Mouse (Mus musculus) heart, postnatal 0 days (tissue): ENCODE measurements at regions not wholly inside any gene's neighbourhood (a gene's known extent, or its start where the extent isn't known, plus 50 kb on each side); places are given as distances from the start of the nearest gene placed in this dataset.
A peak's percentile ranks its signal among the peaks of the same experiment; 100 is the strongest.

ENCODE experiments used
- ATAC-seq: fragments of 200-750 bp; cut with Nextera tagmentation; 2 replicates; pipeline ENCODE4 v1.8.0; 2017; ENCODE audit warnings: low read depth, moderate number of reproducible peaks, moderate library complexity; ENCODE audit not compliant: insufficient read depth
- DNase-seq: peaks from one replicate; pipeline ENCODE4 v3.0.0-alpha.2; 2016; ENCODE audit warnings: low spot score
- H3K27ac ChIP-seq: fragments of 300-500 bp; sonication (generic); 2 replicates; pipeline ENCODE4 v1.5.1; 2014; ENCODE audit warnings: low read depth, mild to moderate bottlenecking
- H3K27me3 ChIP-seq: fragments of 300-500 bp; sonication (generic); 2 replicates; pipeline ENCODE4 v1.6.1; 2014; ENCODE audit warnings: low read length, mixed read lengths; ENCODE audit not compliant: control insufficient read depth, insufficient read depth
- H3K36me3 ChIP-seq: fragments of 300-500 bp; sonication (generic); replicated peaks from 2 replicates; pipeline ENCODE4 v1.6.1; 2014; ENCODE audit warnings: low read length, mixed read lengths; ENCODE audit not compliant: control insufficient read depth, insufficient read depth
- H3K4me1 ChIP-seq: fragments of 300-500 bp; sonication (generic); 2 replicates; pipeline ENCODE4 v1.6.1; 2014; ENCODE audit warnings: antibody characterized with exemption; ENCODE audit not compliant: control insufficient read depth, insufficient read depth
- H3K4me2 ChIP-seq: fragments of 300-500 bp; sonication (generic); 2 replicates; pipeline ENCODE4 v1.6.1; 2014; ENCODE audit warnings: low read depth, mild to moderate bottlenecking, low read length, moderate library complexity
- H3K4me3 ChIP-seq: fragments of 300-500 bp; sonication (generic); 2 replicates; pipeline ENCODE4 v1.5.1; 2014; ENCODE audit warnings: low read depth, low read length
- H3K9ac ChIP-seq: fragments of 300-500 bp; sonication (generic); replicated peaks from 2 replicates; pipeline ENCODE4 v1.6.1; 2014; ENCODE audit warnings: low read depth, low read length, mixed read lengths
- H3K9me3 ChIP-seq: fragments of 300-500 bp; sonication (generic); replicated peaks from 2 replicates; pipeline ENCODE4 v1.6.1; 2016; ENCODE audit warnings: low read length; ENCODE audit not compliant: control insufficient read depth
- CTCF ChIP-seq: IDR thresholded peaks from 2 replicates; pipeline ENCODE4 v1.5.1; 2016; ENCODE audit warnings: antibody characterized with exemption, control low read depth, low read depth
- EP300 ChIP-seq: IDR thresholded peaks from 2 replicates; pipeline ENCODE4 v1.6.1; 2016; ENCODE audit warnings: antibody characterized with exemption, low read depth
- WGBS: fragments of 180-500 bp; shearing (Covaris S2); extraction: QIAGEN DNeasy Blood & Tissue Kit; methylation state at CpG from one replicate; pipeline ENCODE4 v1.1.7; 2014; 5-methylcytosine and 5-hydroxymethylcytosine counted together

DNA sequence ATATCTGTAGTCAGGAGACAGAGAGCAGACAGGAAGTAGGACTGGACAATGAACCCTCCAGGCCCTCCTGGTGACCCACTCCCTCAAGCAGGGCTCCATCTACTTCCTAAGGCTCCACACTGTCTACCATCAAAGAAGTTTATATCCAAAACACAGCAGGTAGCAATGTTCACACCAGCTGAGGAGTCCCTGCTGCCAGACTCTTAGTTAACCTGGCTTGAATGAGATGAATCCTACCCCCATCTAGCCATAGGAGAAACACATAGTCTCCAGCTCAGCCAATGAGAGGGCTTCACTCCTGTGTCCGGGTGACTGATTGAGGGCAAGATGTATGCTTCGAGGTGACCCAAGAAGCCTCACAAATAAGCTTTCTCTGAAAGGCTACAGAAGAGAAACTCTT, 629.4 kb downstream of the Insc start:
- no peak overlapping the region for H3K4me3 ChIP-seq
- H3K36me3 ChIP-seq, result no peaks in the 10 kb centered on the region
- ATAC-seq (no peak), DNase-seq (no peak)
- H3K27me3 ChIP-seq, result no peaks in the 10 kb centered on the region
- WGBS, result 74% methylated on average over 2 of the region's 2 CpGs
- no peaks in the 10 kb centered on the region for H3K9me3 ChIP-seq
- no peak overlapping the region for H3K9ac ChIP-seq
- no peak overlapping the region for H3K27ac ChIP-seq
- no peaks in the 10 kb centered on the region; the same call in 1 of the 2 replicates for H3K4me1 ChIP-seq
- no peak for TF ChIP-seq CTCF
- no peak for TF ChIP-seq EP300
- no peak overlapping the region for H3K4me2 ChIP-seq

DNA sequence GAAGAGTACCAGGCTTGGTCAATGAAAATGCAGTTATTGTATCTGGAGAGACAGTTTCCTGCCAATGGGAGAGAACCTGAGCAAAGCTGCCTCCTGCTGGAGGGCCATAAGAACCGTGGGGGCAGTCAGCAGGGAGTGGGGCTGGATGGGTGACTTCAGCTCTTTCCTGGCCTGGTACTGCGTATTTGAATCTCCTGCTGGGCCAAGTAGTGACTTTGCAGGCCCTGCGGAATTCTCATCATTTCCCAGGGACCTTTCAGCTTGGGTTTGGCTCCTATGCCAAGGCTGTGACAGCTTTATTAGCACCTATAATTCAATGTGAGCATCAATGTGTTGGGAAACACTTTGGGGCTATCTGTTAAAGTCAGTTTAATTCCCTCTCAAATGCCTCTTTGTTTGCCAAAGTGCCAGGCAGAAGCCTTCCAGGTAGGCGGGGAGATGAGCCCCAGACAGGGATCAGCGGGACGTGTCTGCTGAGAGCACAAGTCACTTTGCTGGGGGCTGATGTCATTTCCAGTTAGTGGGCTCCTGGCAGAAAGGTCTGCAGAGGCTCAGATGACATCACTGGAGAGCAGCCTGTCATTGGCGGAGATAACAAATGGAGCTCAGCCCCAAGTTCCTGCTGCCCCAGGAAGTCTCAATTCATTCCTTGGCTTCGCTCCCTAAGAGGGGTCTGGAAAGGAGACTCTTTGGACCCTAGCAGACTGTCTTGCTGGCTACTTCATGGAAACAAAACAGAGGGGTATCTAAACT, 630.5 kb downstream of the Insc start:
- Histone ChIP-seq H3K27ac (no peak overlapping the region), H3K36me3 (no peaks in the 10 kb centered on the region), H3K4me1 (no peaks in the 10 kb centered on the region; the same call in 1 of the 2 replicates), H3K4me2 (no peak overlapping the region), H3K27me3 (no peaks in the 10 kb centered on the region), H3K9me3 (no peaks in the 10 kb centered on the region), H3K9ac (no peak overlapping the region), H3K4me3 (no peak overlapping the region)
- ATAC-seq (peak; percentile 64; the same call in 1 of the 2 replicates), DNase-seq (peak; percentile 37)
- WGBS, result 35% methylated on average over 8 of the region's 8 CpGs
- TF ChIP-seq CTCF (peak; percentile 20; the same call in 1 of the 2 replicates), EP300 (no peak)

- H3K4me2 ChIP-seq, result no peak overlapping the region
- H3K4me3 ChIP-seq, result no peak overlapping the region
- H3K36me3 ChIP-seq, result no peaks in the 10 kb centered on the region
- no peak for TF ChIP-seq CTCF
- TF ChIP-seq EP300, result no peak
- ATAC-seq (no peak), DNase-seq (no peak)
- peaks cover 20% of the 10 kb centered on the region for H3K4me1 ChIP-seq
- WGBS, result 69% methylated on average over 4 of the region's 4 CpGs
- H3K9ac ChIP-seq, result no peak overlapping the region
- H3K27me3 ChIP-seq, result no peaks in the 10 kb centered on the region
- H3K27ac ChIP-seq, result no peak overlapping the region
- H3K9me3 ChIP-seq, result no peaks in the 10 kb centered on the region
Observed at GRCm38 (mm10) chr7:115376067-115376466, 632.6 kb downstream of the Insc start.

GRCm38 (mm10) chr7:115378836-115379235, 635.3 kb downstream of the Insc start:
- no peaks in the 10 kb centered on the region for H3K36me3 ChIP-seq
- no peak overlapping the region for H3K4me2 ChIP-seq
- WGBS, result 64% methylated on average over 3 of the region's 3 CpGs
- TF ChIP-seq EP300 (no peak), CTCF (no peak)
- no peak overlapping the region for H3K9ac ChIP-seq
- H3K27ac ChIP-seq, result no peak overlapping the region
- H3K27me3 ChIP-seq, result no peaks in the 10 kb centered on the region
- no peaks in the 10 kb centered on the region for H3K9me3 ChIP-seq
- no peak for ATAC-seq
- H3K4me1 ChIP-seq, result peaks cover 25% of the 10 kb centered on the region
- DNase-seq, result no peak
- no peak overlapping the region for H3K4me3 ChIP-seq

GRCm38 (mm10) chr7:115379600-115379999, 636.1 kb downstream of the Insc start:
- H3K9me3 ChIP-seq, result no peaks in the 10 kb centered on the region
- no peak overlapping the region for H3K4me3 ChIP-seq
- H3K27ac ChIP-seq, result no peak overlapping the region
- 17% methylated on average over 7 of the region's 7 CpGs for WGBS
- DNase-seq, result no peak
- H3K4me2 ChIP-seq, result no peak overlapping the region
- H3K36me3 ChIP-seq, result no peaks in the 10 kb centered on the region
- H3K4me1 ChIP-seq, result peaks cover 25% of the 10 kb centered on the region
- H3K9ac ChIP-seq, result no peak overlapping the region
- no peak for TF ChIP-seq CTCF
- no peak for TF ChIP-seq EP300
- ATAC-seq, result no peak
- H3K27me3 ChIP-seq, result no peaks in the 10 kb centered on the region

- ATAC-seq (no peak), DNase-seq (no peak)
- H3K27me3 ChIP-seq, result no peaks in the 10 kb centered on the region
- H3K27ac ChIP-seq, result no peak overlapping the region
- no peaks in the 10 kb centered on the region for H3K9me3 ChIP-seq
- H3K4me1 ChIP-seq, result peaks cover 25% of the 10 kb centered on the region
- TF ChIP-seq EP300 (no peak), CTCF (no peak)
- H3K4me2 ChIP-seq, result no peak overlapping the region
- no peak overlapping the region for H3K4me3 ChIP-seq
- WGBS, result 54% methylated on average over 8 of the region's 8 CpGs
- no peak overlapping the region for H3K9ac ChIP-seq
- H3K36me3 ChIP-seq, result no peaks in the 10 kb centered on the region
Observed at GRCm38 (mm10) chr7:115380989-115381610, 637.6 kb downstream of the Insc start.
